Mouse (Mus musculus) midbrain, embryonic 15.5 days (tissue): ENCODE results near the gene Rgs14. TPM values are rescaled to one million over a fixed set of nuclear protein-coding genes. Genes with fewer than 3 reads are reported as not detected.

Experiments used
- ATAC-seq: fragments of 200-750 bp; cut with Nextera tagmentation; replicated peaks from 2 replicates; pipeline ENCODE4 v1.8.0; 2017; ENCODE audit warnings: moderate TSS enrichment
- H3K27ac ChIP-seq: fragments of 300-500 bp; sonication (generic); 2 replicates; pipeline ENCODE4 v1.5.1; 2015; ENCODE audit warnings: mild to moderate bottlenecking, inconsistent platforms
- H3K27me3 ChIP-seq: fragments of 300-500 bp; sonication (generic); replicated peaks from 2 replicates; pipeline ENCODE4 v1.6.1; 2015; ENCODE audit warnings: inconsistent platforms
- H3K36me3 ChIP-seq: fragments of 300-500 bp; sonication (generic); replicated peaks from 2 replicates; pipeline ENCODE4 v1.6.1; 2015; ENCODE audit warnings: inconsistent platforms
- H3K4me1 ChIP-seq: fragments of 300-500 bp; sonication (generic); 2 replicates; pipeline ENCODE4 v1.6.1; 2015; ENCODE audit warnings: inconsistent platforms
- H3K4me2 ChIP-seq: fragments of 300-500 bp; sonication (generic); 2 replicates; pipeline ENCODE4 v1.6.1; 2015; ENCODE audit warnings: inconsistent platforms, mild to moderate bottlenecking, moderate library complexity
- H3K4me3 ChIP-seq: fragments of 300-500 bp; sonication (generic); 2 replicates; pipeline ENCODE4 v1.5.1; 2015; ENCODE audit warnings: mild to moderate bottlenecking, inconsistent platforms
- H3K9ac ChIP-seq: fragments of 300-500 bp; sonication (generic); 2 replicates; pipeline ENCODE4 v1.6.1; 2015; ENCODE audit warnings: mild to moderate bottlenecking, inconsistent platforms
- H3K9me3 ChIP-seq: fragments of 300-500 bp; sonication (generic); 2 replicates; pipeline ENCODE4 v1.6.1; 2016; ENCODE audit warnings: inconsistent platforms
- WGBS: fragments of 180-500 bp; shearing (Covaris S2); methylation state at CpG from one replicate; pipeline ENCODE4 v1.1.7; 2015; ENCODE audit warnings: mixed read lengths; 5-methylcytosine and 5-hydroxymethylcytosine counted together
- polyA plus RNA-seq: library from polyadenylated mRNA; unstranded; fragments of >200 nt; fragmentation: Nextera tagmentation; extraction: Ambion mirVana; gene quantifications from 2 replicates; pipeline ENCODE4 v1.2.1, GENCODE M21; 2015

Gene Rgs14
- polyA plus RNA-seq, 1 experiment from 2014 or later = 0.52 TPM

GRCm38 (mm10) chr13:55362453-55363060, 7.0 kb upstream of the Rgs14 start, which contains the start of gene Lman2:
TSS of gene Lman2 (minus strand) at chr13:55362783.
- H3K4me3 ChIP-seq = peak within 1 kb of the TSS; percentile 91

GRCm38 (mm10) chr13:55368401-55368800, 1.1 kb upstream of the Rgs14 start:
- H3K9ac ChIP-seq = no peak overlapping the region
- H3K36me3 ChIP-seq = no peaks in the 10 kb centered on the region
- no peak overlapping the region for H3K4me3 ChIP-seq
- H3K27ac ChIP-seq = no peak overlapping the region
- WGBS = 81% methylated on average over 7 of the region's 7 CpGs
- ATAC-seq = no peak
- no peaks in the 10 kb centered on the region for H3K9me3 ChIP-seq
- 0 out of 2 replicates have a peak, but pooled peaks cover 4% of the 10 kb centered on the region for H3K27me3 ChIP-seq
- no peak overlapping the region for H3K4me2 ChIP-seq
- H3K4me1 ChIP-seq = no peaks in the 10 kb centered on the region

More at GRCm38 (mm10) chr13:55362453-55363060, 7.0 kb upstream of the Rgs14 start, which contains the start of gene Lman2:
- Histone ChIP-seq H3K4me1 (peaks cover 23% of the 10 kb centered on the region), H3K27ac (peak within 1 kb of the TSS; percentile 86), H3K36me3 (no peaks in the 10 kb centered on the region; the same call in 1 of the 2 replicates), H3K9me3 (no peaks in the 10 kb centered on the region), H3K27me3 (no peaks in the 10 kb centered on the region), H3K4me2 (peak within 1 kb of the TSS; percentile 80), H3K9ac (peak within 1 kb of the TSS; percentile 91)
- ATAC-seq = peak; percentile 99
- under 1% methylated on average over 35 of the region's 35 CpGs for WGBS

- 65% methylated on average over 3 of the region's 3 CpGs for WGBS
- no peak for ATAC-seq
Measured at GRCm38 (mm10) chr13:55370234-55370633, 702 bp downstream of the Rgs14 start.

GRCm38 (mm10) chr13:55371007-55371681, 1.6 kb downstream of the Rgs14 start:
- Histone ChIP-seq H3K4me1 (no peaks in the 10 kb centered on the region), H3K27ac (no peak overlapping the region), H3K4me2 (no peak overlapping the region), H3K36me3 (no peaks in the 10 kb centered on the region), H3K27me3 (0 out of 2 replicates have a peak, but pooled peaks cover 4% of the 10 kb centered on the region), H3K9me3 (no peaks in the 10 kb centered on the region), H3K9ac (no peak overlapping the region), H3K4me3 (no peak overlapping the region)
- ATAC-seq = no peak
- 73% methylated on average over 8 of the region's 8 CpGs for WGBS

More at GRCm38 (mm10) chr13:55370234-55370633, 702 bp downstream of the Rgs14 start:
- Histone ChIP-seq H3K4me2 (no peak overlapping the region), H3K27ac (no peak overlapping the region), H3K9ac (no peak overlapping the region), H3K4me1 (no peaks in the 10 kb centered on the region), H3K9me3 (no peaks in the 10 kb centered on the region), H3K4me3 (no peak overlapping the region), H3K27me3 (0 out of 2 replicates have a peak, but pooled peaks cover 4% of the 10 kb centered on the region), H3K36me3 (no peaks in the 10 kb centered on the region)

GRCm38 (mm10) chr13:55371740-55372139, 2.2 kb downstream of the Rgs14 start:
- Histone ChIP-seq H3K4me3 (no peak overlapping the region), H3K9ac (no peak overlapping the region), H3K27ac (no peak overlapping the region), H3K27me3 (0 out of 2 replicates have a peak, but pooled peaks cover 7% of the 10 kb centered on the region), H3K4me1 (no peaks in the 10 kb centered on the region), H3K4me2 (no peak overlapping the region), H3K9me3 (no peaks in the 10 kb centered on the region), H3K36me3 (no peaks in the 10 kb centered on the region)
- 52% methylated on average over 5 of the region's 5 CpGs for WGBS
- ATAC-seq = no peak

- no peak overlapping the region for H3K4me2 ChIP-seq
- H3K9ac ChIP-seq = no peak overlapping the region
- ATAC-seq = no peak
- peaks cover 22% of the 10 kb centered on the region for H3K27me3 ChIP-seq
- no peaks in the 10 kb centered on the region for H3K9me3 ChIP-seq
- H3K27ac ChIP-seq = no peak overlapping the region
- no peak overlapping the region for H3K4me3 ChIP-seq
- no peaks in the 10 kb centered on the region for H3K36me3 ChIP-seq
- WGBS = 76% methylated on average over 6 of the region's 6 CpGs
- H3K4me1 ChIP-seq = no peaks in the 10 kb centered on the region
Measured at GRCm38 (mm10) chr13:55374206-55374924, 4.8 kb downstream of the Rgs14 start.

- no peaks in the 10 kb centered on the region for H3K4me1 ChIP-seq
- H3K9ac ChIP-seq = no peak overlapping the region
- no peak overlapping the region for H3K4me3 ChIP-seq
- no peak overlapping the region for H3K4me2 ChIP-seq
- no peak for ATAC-seq
- H3K27ac ChIP-seq = no peak overlapping the region
- H3K9me3 ChIP-seq = no peaks in the 10 kb centered on the region
- 89% methylated on average over 2 of the region's 2 CpGs for WGBS
- no peaks in the 10 kb centered on the region for H3K36me3 ChIP-seq
- peaks cover 32% of the 10 kb centered on the region for H3K27me3 ChIP-seq
Measured at GRCm38 (mm10) chr13:55375877-55376276, 6.3 kb downstream of the Rgs14 start.

- Histone ChIP-seq H3K9ac (no peak overlapping the region), H3K4me2 (no peak overlapping the region), H3K9me3 (no peaks in the 10 kb centered on the region), H3K27me3 (peaks cover 35% of the 10 kb centered on the region), H3K36me3 (no peaks in the 10 kb centered on the region), H3K27ac (no peak overlapping the region), H3K4me3 (no peak overlapping the region), H3K4me1 (no peaks in the 10 kb centered on the region)
- ATAC-seq = no peak
- WGBS = 6% methylated on average over 32 of the region's 32 CpGs
Measured at GRCm38 (mm10) chr13:55378907-55379580, 9.5 kb downstream of the Rgs14 start.

GRCm38 (mm10) chr13:55381790-55382189, 12.3 kb downstream of the Rgs14 start:
- Histone ChIP-seq H3K4me3 (no peak overlapping the region), H3K9me3 (no peaks in the 10 kb centered on the region), H3K27me3 (peaks cover 32% of the 10 kb centered on the region), H3K27ac (no peak overlapping the region), H3K9ac (no peak overlapping the region), H3K4me1 (no peaks in the 10 kb centered on the region), H3K4me2 (no peak overlapping the region), H3K36me3 (no peaks in the 10 kb centered on the region)
- no peak for ATAC-seq
- 76% methylated on average over 4 of the region's 4 CpGs for WGBS

- ATAC-seq = no peak
Measured at GRCm38 (mm10) chr13:55390644-55391043, 21.1 kb downstream of the Rgs14 start.

GRCm38 (mm10) chr13:55391626-55392029, 22.1 kb downstream of the Rgs14 start:
- H3K9me3 ChIP-seq = no peaks in the 10 kb centered on the region
- H3K4me1 ChIP-seq = no peaks in the 10 kb centered on the region
- no peak overlapping the region for H3K4me2 ChIP-seq
- H3K27me3 ChIP-seq = no peaks in the 10 kb centered on the region
- no peak overlapping the region for H3K9ac ChIP-seq
- no peak overlapping the region for H3K4me3 ChIP-seq
- no peak for ATAC-seq
- 100% methylated on average over 1 of the region's 1 CpGs for WGBS
- H3K36me3 ChIP-seq = no peaks in the 10 kb centered on the region
- H3K27ac ChIP-seq = no peak overlapping the region

More at GRCm38 (mm10) chr13:55390644-55391043, 21.1 kb downstream of the Rgs14 start:
- H3K9me3 ChIP-seq = no peaks in the 10 kb centered on the region
- 71% methylated on average over 3 of the region's 3 CpGs for WGBS
- no peaks in the 10 kb centered on the region for H3K36me3 ChIP-seq
- no peaks in the 10 kb centered on the region for H3K27me3 ChIP-seq
- no peak overlapping the region for H3K9ac ChIP-seq
- no peak overlapping the region for H3K27ac ChIP-seq
- no peak overlapping the region for H3K4me2 ChIP-seq
- H3K4me1 ChIP-seq = no peaks in the 10 kb centered on the region
- H3K4me3 ChIP-seq = no peak overlapping the region

- no peaks in the 10 kb centered on the region for H3K27me3 ChIP-seq
- no peaks in the 10 kb centered on the region for H3K4me1 ChIP-seq
- no peak overlapping the region for H3K27ac ChIP-seq
- H3K4me3 ChIP-seq = no peak overlapping the region
- no peaks in the 10 kb centered on the region for H3K9me3 ChIP-seq
- no peak overlapping the region for H3K4me2 ChIP-seq
- WGBS = 70% methylated on average over 4 of the region's 4 CpGs
- no peak overlapping the region for H3K9ac ChIP-seq
- no peaks in the 10 kb centered on the region for H3K36me3 ChIP-seq
- no peak for ATAC-seq
Measured at GRCm38 (mm10) chr13:55392933-55393332, 23.4 kb downstream of the Rgs14 start.
